Mouse (Mus musculus) retina, adult 2 months (tissue): ENCODE data around the gene Lrch1.
A peak's percentile ranks its signal among the peaks of the same experiment; 100 is the strongest.

Source experiments
- DNase-seq: peaks from one replicate; pipeline ENCODE4 v3.0.0-alpha.2; 2012; ENCODE audit warnings: low read depth, low spot score

Lrch1 gene

DNA sequence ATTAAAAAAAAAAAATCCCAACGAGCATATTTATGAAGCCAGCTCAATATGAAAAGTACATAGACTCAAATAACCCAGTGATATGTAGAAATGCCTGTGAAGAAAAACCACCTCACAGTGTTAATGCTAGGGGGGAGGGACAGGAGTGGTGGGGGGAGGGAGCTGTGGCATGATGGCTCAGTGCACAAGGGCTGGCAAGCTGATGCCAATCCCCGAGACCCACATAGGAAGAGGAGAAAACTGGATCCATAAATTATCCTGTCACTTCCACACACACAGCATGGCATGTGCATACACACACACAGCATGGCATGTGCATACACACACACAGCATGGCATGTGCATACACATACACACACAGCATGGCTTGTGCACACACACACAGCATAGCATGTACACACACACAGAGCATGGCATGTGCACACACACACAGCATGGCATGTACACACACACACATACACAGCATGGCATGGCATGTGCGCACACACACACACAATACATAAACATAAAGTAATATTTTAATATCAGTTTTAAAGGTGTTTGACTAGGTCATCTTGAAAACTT, 54.5 kb downstream of the Lrch1 start:
- no peak for DNase-seq

DNA sequence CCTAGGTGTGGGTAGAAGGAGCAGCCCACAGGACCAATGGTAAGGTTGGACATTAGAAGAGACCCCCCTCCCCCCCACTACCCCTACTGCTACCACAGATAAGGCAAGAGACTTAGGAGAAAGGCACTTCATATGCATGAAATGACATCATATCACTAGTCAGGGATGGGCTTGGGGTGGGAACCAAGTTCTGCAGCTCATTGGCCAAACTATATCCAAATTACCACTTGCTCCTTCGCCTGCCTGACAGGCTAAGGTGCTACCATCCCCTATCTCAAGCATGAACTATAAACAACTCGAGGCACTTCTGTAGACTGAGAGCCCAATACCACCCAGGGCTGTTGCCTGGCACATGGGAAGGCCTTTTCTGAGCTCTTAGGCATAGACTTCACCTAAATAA, 58.4 kb downstream of the Lrch1 start:
- no peak for DNase-seq

DNA sequence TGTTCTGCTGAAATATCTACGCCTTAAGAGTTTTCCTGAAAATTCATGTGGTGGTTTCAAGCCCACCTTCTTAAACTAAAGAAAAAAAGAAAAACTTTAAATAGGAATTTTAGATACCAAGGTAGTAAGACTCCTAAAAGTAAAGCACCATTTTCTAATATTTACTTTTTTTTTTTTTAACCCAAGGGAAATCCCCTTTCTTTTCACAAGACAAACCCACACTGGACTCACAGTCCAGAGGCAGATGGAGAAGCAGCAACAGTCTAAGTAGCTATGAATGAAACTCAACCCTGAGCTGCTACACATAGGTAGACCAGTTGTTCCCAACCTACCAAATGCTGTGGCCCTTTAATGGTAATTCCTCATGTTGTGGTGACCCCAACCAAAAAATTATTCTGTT, 59.6 kb downstream of the Lrch1 start:
- DNase-seq: no peak

DNA sequence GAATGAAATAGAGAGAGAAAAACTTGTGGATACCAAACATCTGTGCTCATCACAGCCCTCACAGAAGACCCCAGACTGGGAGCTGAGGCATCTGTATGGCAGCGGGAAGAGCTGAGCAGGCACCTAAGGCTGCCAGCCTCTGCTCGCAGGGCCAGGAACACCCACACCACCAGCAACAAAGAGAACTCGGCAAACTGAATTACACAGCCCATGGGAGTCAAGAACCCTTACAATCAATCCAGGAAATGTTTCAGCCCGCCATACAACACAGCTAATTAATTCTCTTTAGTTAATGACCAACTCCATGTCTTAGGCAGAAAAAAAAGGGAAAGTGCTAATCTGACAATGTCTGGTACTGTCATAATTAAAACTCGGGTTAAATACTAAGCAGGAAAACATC, 61.2 kb downstream of the Lrch1 start:
- no peak for DNase-seq

DNA sequence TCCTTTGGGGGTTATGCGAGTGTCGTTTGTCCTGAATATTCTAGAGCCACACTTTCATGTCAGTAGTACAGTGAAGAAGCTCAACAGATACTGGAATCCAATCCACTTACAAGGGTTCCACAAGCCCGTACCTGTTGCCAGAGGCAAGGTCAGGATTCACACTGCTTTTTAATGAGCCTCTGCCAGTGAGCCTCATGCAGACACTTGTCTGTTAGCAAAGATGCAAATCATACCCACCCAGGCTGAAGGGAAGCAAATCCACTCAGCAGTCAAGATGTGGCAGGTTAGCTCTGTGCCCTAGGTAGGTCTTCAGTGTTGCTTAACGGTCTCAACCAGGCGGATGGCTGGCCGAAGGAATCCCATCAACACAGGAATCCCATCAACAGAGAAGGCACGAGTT, 62.8 kb downstream of the Lrch1 start:
- no peak for DNase-seq

DNA sequence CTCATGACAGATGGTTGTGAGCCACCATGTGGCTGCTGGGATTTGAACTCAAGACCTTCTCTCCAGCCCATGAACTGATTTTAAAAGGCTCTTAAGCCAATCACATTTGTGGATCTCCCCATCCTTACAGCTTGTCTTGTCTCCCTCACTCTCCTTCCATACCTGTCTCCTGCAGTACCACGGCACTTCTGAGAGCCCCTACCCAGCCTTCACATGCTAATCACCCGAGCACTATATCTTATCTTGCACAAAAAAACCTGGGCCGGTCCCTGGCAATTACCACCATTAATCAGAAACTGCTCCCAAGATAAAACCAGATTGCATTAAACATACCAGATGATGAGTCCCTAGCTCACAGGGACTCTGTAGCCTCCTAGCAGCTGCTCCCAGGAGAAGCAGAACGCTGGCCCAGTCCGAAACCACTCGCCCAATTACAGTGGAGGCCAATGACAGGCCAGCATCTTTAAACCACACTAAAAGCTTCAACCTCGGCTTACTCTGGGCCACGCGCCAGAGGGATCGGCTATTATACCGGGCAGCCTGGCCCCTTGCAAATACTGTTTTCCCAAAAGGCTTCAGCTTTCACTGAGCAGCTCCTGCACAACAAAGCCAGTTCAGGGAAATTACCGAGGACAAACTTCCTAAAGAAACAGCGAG, 63.5 kb downstream of the Lrch1 start:
- DNase-seq: peak; percentile 9

DNA sequence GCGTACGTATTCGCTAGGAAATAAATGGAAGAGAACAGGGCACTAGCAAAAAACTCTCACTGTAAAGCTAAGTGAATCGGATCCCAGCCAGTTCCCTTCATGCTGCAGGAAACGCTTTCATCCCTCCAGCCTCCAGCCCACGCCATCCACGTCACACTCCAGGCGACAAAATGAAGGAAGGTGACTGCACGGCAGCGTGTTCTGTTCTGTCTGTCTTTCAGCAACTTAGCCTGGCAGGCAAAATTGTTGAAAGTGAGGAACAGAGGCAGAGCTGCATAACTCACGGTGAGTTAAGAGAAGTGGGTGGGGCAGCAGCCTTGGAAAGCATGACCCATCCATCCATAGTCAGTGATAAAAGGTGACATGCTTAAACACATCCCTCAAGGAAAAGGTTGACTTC, 64.5 kb downstream of the Lrch1 start:
- no peak for DNase-seq

DNA sequence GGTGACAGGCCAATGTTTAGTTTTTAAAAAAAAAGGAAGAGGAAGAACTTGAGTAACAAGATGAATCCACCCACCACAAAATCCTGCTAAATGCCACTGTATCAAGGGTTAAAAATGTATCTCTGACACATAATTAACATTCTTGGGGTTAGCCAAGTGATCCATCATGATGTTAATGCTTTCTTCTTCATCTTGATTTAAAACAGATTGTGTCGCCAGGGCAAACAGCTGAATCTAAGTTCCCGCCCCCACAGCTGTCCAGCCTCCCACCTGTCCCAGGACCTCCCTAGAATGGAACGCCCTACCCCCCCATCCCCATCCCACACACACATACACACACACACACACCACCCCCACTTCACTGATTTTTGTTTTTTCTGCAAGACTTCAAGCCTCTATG, 64.9 kb downstream of the Lrch1 start:
- DNase-seq: no peak

DNA sequence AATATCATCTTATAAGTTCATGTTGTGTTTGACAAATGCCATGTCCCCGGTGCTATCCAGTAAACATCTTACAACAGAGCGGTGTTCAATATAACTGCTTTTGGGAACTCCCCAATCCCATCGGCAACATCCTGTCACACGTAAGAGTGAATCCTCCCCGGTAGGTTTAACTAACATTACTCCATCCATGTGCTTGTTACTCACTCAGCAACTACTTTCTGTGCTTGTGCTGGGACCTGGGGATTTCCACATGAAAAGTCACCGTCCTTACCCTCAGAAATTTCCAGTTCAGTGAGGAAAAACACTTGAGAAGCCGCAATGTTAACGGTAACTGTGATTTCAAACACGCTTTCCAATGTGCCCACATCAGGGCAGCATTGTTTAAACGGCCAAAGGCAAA, 66.8 kb downstream of the Lrch1 start:
- no peak for DNase-seq

DNA sequence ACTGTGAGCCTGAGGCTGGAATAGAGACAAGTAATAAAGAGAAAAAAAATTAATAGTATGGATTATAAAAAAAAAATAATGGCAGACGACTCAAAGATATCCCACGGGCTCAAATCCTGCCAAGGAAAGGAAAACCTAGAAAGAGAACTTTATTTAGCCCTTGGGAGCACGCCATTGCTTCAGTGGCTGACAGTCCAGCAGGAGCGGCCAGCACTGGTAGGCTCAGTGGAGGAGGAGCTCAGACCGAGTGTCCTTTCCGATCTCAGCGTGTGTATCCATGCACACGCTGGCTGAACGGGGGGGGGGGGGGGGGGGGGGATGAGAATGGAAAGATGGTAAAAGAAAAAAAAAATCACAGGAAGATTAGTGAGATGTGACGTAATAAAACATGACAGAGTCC, 68.2 kb downstream of the Lrch1 start:
- no peak for DNase-seq

DNA sequence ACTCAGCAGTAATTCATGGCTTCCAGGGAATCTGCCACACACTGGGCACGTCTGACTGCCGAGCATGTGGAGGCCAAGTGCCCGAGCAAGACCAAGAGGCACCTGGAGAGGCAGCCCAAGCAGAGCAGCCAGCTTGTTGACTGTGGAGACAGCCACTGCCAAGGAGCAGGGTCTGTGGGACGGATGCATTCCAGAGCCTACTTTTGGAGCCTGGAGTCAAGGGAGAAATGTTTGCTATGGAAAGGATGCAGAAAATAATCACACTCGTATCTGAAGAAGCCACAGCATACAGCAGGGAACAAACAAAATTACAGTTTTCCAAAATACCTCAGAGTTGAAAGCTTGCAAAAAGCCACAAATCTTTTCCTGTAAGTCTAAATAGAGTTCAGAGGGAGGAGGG, 70.4 kb downstream of the Lrch1 start:
- no peak for DNase-seq

DNA sequence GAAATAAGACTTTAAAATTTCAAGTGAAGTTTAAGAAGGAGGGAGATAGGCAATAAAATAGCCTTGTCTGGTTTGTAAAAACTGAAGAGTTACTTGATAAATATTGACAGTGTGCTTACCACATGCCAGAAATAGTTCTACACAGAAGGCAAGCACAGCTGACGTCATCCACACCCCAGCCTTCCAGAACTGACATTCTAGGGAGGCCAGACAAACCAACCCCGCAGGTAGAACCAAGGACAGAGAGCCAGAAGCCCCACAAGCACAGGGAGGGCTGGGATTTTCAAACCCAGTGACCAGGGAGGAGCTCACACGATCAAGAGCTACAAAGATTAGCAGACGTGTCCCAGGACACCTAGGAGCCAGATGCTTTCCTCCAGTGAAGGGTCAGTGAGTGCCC, 76.5 kb downstream of the Lrch1 start:
- DNase-seq: no peak

DNA sequence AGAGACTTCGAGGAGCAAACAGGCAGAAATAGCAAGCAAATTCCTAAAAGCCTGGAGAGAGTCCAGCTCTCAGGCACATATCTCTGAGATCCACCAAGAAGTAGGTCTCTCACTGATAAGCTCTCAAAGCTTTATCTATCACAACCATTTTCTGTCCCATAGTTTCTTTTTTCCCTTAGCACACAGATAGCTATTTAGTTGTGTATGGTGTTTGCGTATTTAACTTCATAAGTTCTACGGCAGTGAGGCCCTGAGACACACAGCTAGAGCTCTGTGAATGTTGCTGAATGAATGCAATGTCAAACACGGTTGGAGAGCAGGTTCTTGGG, 78.8 kb downstream of the Lrch1 start:
- DNase-seq: no peak

DNA sequence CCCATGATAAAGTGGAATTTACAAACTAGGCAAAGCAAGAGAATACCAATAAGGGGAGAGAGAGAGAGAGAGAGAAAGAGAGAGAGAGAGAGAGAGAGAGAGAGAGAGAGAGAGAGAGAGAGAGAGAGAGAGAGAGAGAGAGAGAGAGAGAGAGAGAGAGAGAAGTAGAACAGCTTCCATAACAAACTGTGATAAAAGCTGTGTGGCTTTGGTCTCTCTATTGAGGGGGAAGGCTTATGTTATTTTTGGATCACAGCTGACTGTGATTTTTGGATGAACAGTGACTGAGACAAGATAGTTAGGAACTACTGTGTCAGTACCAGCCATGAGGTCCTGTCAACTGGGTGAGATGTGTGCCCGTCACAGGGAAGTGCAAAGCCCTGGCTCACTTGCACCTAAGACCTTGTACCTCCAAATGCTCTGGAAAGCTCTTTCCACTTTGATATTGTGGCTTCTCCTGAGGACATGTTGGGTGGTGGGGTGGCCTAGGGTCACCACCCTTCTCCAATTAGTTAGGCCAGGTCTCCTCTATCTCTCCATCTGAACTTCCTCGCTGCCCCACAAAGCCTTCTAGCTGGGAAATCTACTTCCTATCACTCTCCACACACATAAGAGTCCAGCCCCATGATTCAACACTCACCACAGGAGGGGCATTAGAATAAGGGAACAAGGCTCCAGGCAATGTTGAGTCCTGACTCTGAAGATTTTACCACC, 79.3 kb downstream of the Lrch1 start:
- no peak for DNase-seq

DNA sequence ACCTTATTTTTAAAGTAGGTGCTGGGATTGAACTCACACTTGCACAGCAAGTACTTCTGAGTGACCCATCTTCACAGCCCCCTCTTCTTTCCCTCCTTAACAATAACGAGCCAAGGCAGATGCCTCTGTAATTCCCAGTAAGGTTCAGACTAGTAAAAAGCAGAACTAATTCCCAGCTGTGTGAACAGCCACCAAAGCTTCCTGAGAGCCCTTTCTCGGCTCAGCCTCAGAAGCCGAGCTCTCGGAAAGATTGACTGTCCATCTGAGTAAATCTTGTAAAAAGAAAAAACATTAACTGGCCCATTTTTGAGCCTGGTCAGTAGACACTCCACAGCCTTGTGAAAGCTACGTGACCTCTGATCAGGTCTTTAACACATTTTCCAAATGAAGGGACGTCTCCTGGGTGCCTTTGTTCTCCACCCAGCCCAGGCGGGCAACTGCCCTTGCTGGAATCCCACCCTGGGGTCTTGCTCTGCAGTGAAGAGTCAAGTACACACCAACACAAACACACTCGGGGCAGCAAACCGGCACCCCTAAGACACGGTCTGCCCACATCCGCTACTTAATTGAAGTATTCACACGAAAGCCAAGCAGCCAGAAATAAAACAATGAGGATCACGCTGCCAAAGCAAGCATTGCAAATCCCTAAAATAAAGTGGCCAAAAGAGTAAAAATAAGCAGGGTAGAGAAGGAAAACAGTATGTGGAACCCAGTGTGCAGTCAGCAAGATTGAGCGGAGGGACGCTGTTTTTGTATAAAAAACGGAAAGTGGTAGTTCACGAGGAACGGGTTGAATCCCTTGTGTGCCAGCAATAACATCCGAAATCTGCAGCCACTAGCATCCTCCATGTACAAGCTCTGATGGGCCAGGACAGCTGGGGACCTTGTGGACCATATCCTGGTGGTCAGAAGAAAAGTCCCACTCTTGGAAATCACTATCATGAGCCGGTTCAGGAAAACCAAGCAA, 80.3 kb downstream of the Lrch1 start:
- DNase-seq: no peak

DNA sequence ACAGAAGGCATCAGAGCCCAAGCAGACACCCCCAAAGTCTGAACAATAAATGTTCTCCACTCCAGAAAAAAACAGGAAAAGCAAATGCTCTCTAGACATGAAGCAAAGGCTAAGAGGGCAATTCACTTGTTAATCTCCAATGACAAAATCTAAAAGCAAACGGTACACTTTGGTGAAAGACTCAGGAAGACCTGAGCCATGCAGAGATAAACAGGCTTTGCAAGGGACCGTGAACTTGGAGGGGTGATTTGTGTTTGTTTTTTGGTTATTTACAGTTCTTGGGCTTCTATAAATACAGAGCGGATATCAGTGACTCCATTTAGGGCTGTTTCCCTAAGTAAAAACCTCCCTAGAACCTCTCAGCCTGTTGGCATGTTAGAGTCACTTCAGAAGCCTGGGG, 81.9 kb downstream of the Lrch1 start:
- no peak for DNase-seq

DNA sequence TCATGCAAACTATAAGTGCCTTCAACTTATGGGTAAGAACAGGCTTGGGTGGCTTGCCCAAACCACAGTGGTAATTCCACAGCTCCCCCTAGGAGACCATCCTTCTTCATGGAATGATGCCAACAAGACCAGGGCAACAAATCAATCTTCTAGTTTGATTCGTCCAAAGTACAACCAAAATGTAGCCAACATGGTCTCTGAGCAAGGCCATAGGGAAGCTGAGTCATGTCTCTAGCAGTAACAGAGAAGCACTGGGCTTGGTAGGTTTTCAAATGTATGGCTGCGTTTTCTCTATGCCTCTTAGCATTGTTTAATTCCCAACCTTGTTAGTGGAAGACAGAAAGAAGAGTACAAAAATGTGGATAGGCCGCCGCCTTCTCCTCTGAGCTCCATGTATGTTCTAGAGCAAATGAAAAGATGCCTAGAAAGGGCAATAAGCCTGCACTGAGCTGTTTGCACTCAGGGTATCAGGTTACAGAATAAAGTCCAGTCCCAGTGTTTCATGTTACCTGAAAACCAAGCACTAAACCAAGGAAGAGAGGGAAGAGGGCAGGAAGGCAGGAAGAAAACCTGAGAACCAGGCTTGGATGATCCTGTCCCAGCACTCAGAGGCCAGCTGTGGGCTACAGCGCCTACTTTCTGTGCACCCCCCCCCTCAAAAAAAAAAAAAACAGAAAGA, 82.7 kb downstream of the Lrch1 start:
- DNase-seq: no peak

DNA sequence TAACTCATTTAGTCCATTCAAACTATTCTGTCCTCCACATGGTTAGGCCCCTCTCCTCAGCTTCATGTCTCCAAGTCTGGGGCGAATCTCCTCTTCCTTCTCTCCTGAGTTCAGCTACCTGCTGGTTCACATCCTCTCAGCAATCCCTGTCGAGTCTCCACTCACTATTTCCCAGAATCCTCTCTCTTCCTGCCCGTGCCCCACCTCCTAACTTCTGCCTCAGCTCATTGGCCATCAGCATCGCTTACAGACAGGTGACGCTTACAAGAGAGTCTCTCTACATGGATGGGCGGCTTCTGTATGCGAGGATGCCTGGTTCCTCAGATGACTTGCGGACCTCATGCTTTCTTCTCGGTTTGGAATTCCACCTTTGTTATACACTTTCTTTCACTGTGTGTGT, 86.2 kb downstream of the Lrch1 start:
- DNase-seq: no peak

DNA sequence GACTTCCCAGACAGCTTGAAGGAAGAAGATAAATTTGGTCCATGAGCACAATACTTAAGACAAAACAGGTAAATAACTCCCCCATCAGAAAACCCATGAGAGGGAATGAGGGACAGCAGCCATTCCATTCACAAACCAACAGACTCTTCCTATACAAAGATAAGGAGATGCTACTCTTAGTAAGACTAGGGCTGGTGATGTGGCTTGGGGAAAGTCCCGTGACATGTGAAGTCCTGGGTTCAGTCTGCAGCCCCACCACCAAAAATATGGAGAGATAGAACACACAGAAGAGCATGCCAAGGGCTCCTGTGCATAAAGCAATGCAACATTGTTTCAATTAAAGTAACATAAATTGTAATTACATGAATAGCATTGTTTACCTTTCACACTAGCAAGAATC, 88.5 kb downstream of the Lrch1 start:
- DNase-seq: no peak

DNA sequence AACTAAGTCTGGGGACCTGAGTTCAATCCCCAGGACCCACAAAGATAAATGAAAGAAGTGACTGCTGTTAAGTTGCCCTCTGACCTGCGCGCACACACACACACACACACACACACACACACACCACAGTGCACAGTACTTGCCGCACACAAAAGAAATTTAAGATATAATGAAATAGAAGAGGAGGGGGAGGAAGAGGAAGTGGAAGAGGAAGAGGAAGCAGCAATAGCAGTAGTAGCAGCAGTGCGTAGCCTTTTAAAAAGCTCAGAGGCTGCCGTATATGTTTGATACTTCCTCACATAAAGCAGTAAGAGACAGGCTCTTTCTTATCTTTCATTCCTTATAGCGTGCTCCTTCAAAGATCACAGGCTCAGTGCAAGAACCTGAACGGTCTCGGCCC, 92.2 kb downstream of the Lrch1 start:
- no peak for DNase-seq

DNA sequence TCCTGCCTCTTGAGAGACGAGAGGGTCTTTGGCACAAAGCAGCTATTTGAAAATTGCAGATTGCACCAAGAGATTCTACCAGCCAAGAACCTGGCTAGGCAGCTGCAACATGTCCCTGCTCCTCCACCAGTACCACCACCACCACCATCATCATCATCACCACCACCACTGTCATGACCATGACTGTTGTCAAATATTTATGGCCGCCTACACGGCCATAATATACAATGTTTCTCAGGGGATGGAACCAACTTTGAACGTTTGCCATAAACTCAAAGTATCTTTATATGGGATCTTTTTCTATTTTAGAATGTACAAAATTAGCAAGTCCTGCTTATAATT, 93.9 kb downstream of the Lrch1 start:
- no peak for DNase-seq
